Mouse (Mus musculus) megakaryocyte, embryonic 14.5 days (primary cell): ENCODE results near the gene Gtf2ird1.

Experiments
- FLI1 ChIP-seq: IDR thresholded peaks from 2 replicates; pipeline ENCODE4 v1.6.1; 2012; ENCODE audit warnings: low read length, inconsistent platforms, mixed read lengths
- GATA1 ChIP-seq: IDR thresholded peaks from 3 replicates; pipeline ENCODE4 v1.6.1; 2012; ENCODE audit warnings: mixed read lengths, low read length, inconsistent platforms, borderline replicate concordance

GRCm38 (mm10) chr5:134328482-134329001 is 128.0 kb downstream of the Gtf2ird1 start:
- no peak for TF ChIP-seq GATA1
- no peak for TF ChIP-seq FLI1
